Mouse (Mus musculus): Measurements from ENCODE around the gene Aurka. TPM values are rescaled to one million over a fixed set of nuclear protein-coding genes. Genes with fewer than 3 reads are reported as not detected.

The Aurka gene
- polyA plus RNA-seq, 1 experiment, result 9.6 TPM

- H3K4me3 ChIP-seq (replicated peaks), result no peak overlapping the region
- peaks cover 15% of the 10 kb centered on the region for H3K27me3 ChIP-seq (replicated peaks)
- no peaks in the 10 kb centered on the region for H3K36me3 ChIP-seq (replicated peaks; ENCODE audit: low read length)
- peaks cover 36% of the 10 kb centered on the region for H3K4me1 ChIP-seq
- no peak for TF ChIP-seq GATA1 (IDR thresholded peaks at IDR 0.05; ENCODE audit: borderline replicate concordance, low read length)
- no peak for TF ChIP-seq FLI1 (IDR thresholded peaks at IDR 0.05; ENCODE audit: low read length)
- H3K9me3 ChIP-seq, result peaks cover 6% of the 10 kb centered on the region
These were observed 26.6 kb downstream of the Aurka start for GRCm38 (mm10) chr2:172343751-172344150.

- Histone ChIP-seq H3K27me3 (replicated peaks) (peaks cover 22% of the 10 kb centered on the region), H3K9me3 (peaks cover 18% of the 10 kb centered on the region), H3K36me3 (replicated peaks; ENCODE audit: low read length) (no peaks in the 10 kb centered on the region), H3K4me3 (replicated peaks) (no peak overlapping the region), H3K4me1 (peaks cover 15% of the 10 kb centered on the region)
- TF ChIP-seq GATA1 (IDR thresholded peaks at IDR 0.05; ENCODE audit: borderline replicate concordance, low read length) (no peak), FLI1 (IDR thresholded peaks at IDR 0.05; ENCODE audit: low read length) (no peak)
These were observed 28.7 kb downstream of the Aurka start for GRCm38 (mm10) chr2:172341606-172342005.

GRCm38 (mm10) chr2:172340936-172341335, 29.4 kb downstream of the Aurka start:
- Histone ChIP-seq H3K36me3 (replicated peaks; ENCODE audit: low read length) (no peaks in the 10 kb centered on the region), H3K4me3 (replicated peaks) (no peak overlapping the region), H3K4me1 (peaks cover 8% of the 10 kb centered on the region), H3K27me3 (replicated peaks) (peaks cover 22% of the 10 kb centered on the region), H3K9me3 (peaks cover 18% of the 10 kb centered on the region)
- TF ChIP-seq FLI1 (IDR thresholded peaks at IDR 0.05; ENCODE audit: low read length), result no peak

GRCm38 (mm10) chr2:172338206-172338942, 32.0 kb downstream of the Aurka start:
- peak overlapping the region; percentile 4 for H3K4me3 ChIP-seq (replicated peaks)
- H3K27me3 ChIP-seq (replicated peaks), result peaks cover 28% of the 10 kb centered on the region
- H3K36me3 ChIP-seq (replicated peaks; ENCODE audit: low read length), result no peaks in the 10 kb centered on the region
- peaks cover 18% of the 10 kb centered on the region for H3K9me3 ChIP-seq
- TF ChIP-seq GATA1 (IDR thresholded peaks at IDR 0.05; ENCODE audit: borderline replicate concordance, low read length) (no peak), FLI1 (IDR thresholded peaks at IDR 0.05; ENCODE audit: low read length) (no peak)
- no peaks in the 10 kb centered on the region for H3K4me1 ChIP-seq

GRCm38 (mm10) chr2:172329179-172329578, 41.2 kb downstream of the Aurka start:
- TF ChIP-seq GATA1 (IDR thresholded peaks at IDR 0.05; ENCODE audit: borderline replicate concordance, low read length) (no peak), FLI1 (IDR thresholded peaks at IDR 0.05; ENCODE audit: low read length) (no peak)
- Histone ChIP-seq H3K4me3 (replicated peaks) (no peak overlapping the region), H3K9me3 (peaks cover 5% of the 10 kb centered on the region)

GRCm38 (mm10) chr2:172328248-172328647, 42.1 kb downstream of the Aurka start:
- Histone ChIP-seq H3K27me3 (replicated peaks) (peaks cover 18% of the 10 kb centered on the region), H3K4me1 (no peaks in the 10 kb centered on the region), H3K36me3 (replicated peaks; ENCODE audit: low read length) (no peaks in the 10 kb centered on the region), H3K9me3 (peaks cover 5% of the 10 kb centered on the region), H3K4me3 (replicated peaks) (no peak overlapping the region)
- TF ChIP-seq FLI1 (IDR thresholded peaks at IDR 0.05; ENCODE audit: low read length) (no peak), GATA1 (IDR thresholded peaks at IDR 0.05; ENCODE audit: borderline replicate concordance, low read length) (no peak)

More at GRCm38 (mm10) chr2:172329179-172329578, 41.2 kb downstream of the Aurka start:
- Histone ChIP-seq H3K4me1 (no peaks in the 10 kb centered on the region), H3K36me3 (replicated peaks; ENCODE audit: low read length) (no peaks in the 10 kb centered on the region), H3K27me3 (replicated peaks) (peaks cover 21% of the 10 kb centered on the region)

- TF ChIP-seq GATA1 (IDR thresholded peaks at IDR 0.05; ENCODE audit: borderline replicate concordance, low read length) (no peak), FLI1 (IDR thresholded peaks at IDR 0.05; ENCODE audit: low read length) (no peak)
- Histone ChIP-seq H3K36me3 (replicated peaks; ENCODE audit: low read length) (no peaks in the 10 kb centered on the region), H3K4me3 (replicated peaks) (no peak overlapping the region), H3K9me3 (peaks cover 16% of the 10 kb centered on the region), H3K4me1 (no peaks in the 10 kb centered on the region), H3K27me3 (replicated peaks) (no peaks in the 10 kb centered on the region)
These were observed 49.5 kb downstream of the Aurka start for GRCm38 (mm10) chr2:172320878-172321277.

GRCm38 (mm10) chr2:172311731-172312130, 58.6 kb downstream of the Aurka start:
- no peak for TF ChIP-seq GATA1 (IDR thresholded peaks at IDR 0.05; ENCODE audit: borderline replicate concordance, low read length)
- TF ChIP-seq FLI1 (IDR thresholded peaks at IDR 0.05; ENCODE audit: low read length), result no peak
- peaks cover 14% of the 10 kb centered on the region for H3K9me3 ChIP-seq

GRCm38 (mm10) chr2:172306544-172306943, 63.8 kb downstream of the Aurka start:
- TF ChIP-seq GATA1 (IDR thresholded peaks at IDR 0.05; ENCODE audit: borderline replicate concordance, low read length), result no peak
- Histone ChIP-seq H3K9me3 (0 out of 2 replicates have a peak, but pooled peaks cover 2% of the 10 kb centered on the region), H3K4me1 (no peaks in the 10 kb centered on the region)

More at GRCm38 (mm10) chr2:172311731-172312130, 58.6 kb downstream of the Aurka start:
- Histone ChIP-seq H3K4me1 (no peaks in the 10 kb centered on the region), H3K36me3 (replicated peaks; ENCODE audit: low read length) (no peaks in the 10 kb centered on the region), H3K27me3 (replicated peaks) (no peaks in the 10 kb centered on the region), H3K4me3 (replicated peaks) (no peak overlapping the region)

More at GRCm38 (mm10) chr2:172306544-172306943, 63.8 kb downstream of the Aurka start:
- Histone ChIP-seq H3K4me3 (replicated peaks) (no peak overlapping the region), H3K27me3 (replicated peaks) (no peaks in the 10 kb centered on the region), H3K36me3 (replicated peaks; ENCODE audit: low read length) (no peaks in the 10 kb centered on the region)

Other genes with a start within 250 kb of the Aurka start
- gene Mc3r, start 122.0 kb downstream of the Aurka start, polyA plus RNA-seq (2012; ENCODE audit: insufficient read depth, low replicate concordance), result not detected in 2 replicates
- gene Fam210b, start 25.0 kb downstream of the Aurka start, polyA plus RNA-seq (2012; ENCODE audit: insufficient read depth, low replicate concordance), result 2.9 and 4.3 TPM in 2 replicates
- gene Cstf1, start 146 bp upstream of the Aurka start, polyA plus RNA-seq (2012; ENCODE audit: insufficient read depth, low replicate concordance), result 7.2 and 7.4 TPM in 2 replicates
- gene Cass4, start 23.3 kb upstream of the Aurka start, polyA plus RNA-seq (2012; ENCODE audit: insufficient read depth, low replicate concordance), result 5.9 TPM in 2 replicates
- 15.3 and 57.1 TPM in 2 replicates for gene Rtf2, start 70.0 kb upstream of the Aurka start, polyA plus RNA-seq (2012; ENCODE audit: insufficient read depth, low replicate concordance)
- not detected in 2 replicates for gene Gcnt7, start 88.1 kb upstream of the Aurka start, polyA plus RNA-seq (2012; ENCODE audit: insufficient read depth, low replicate concordance)
- gene Fam209, start 102.0 kb upstream of the Aurka start, polyA plus RNA-seq (2012; ENCODE audit: insufficient read depth, low replicate concordance), result not detected in 2 replicates
- not detected in 2 replicates for gene Tfap2c, start 179.1 kb upstream of the Aurka start, polyA plus RNA-seq (2012; ENCODE audit: insufficient read depth, low replicate concordance)